Mouse (Mus musculus) kidney, adult 2 months (tissue): ENCODE results near the gene Als2cr12.
"Not testable (repeated sequence)": the region's sequence is repeated elsewhere in the genome, so short reads cannot be mapped to it uniquely, and the experiment has no call there.

Source experiments
- CTCF ChIP-seq: fragments of 200-500 bp; conservative IDR thresholded peaks from 2 replicates; pipeline ENCODE4 v1.5.1; 2011; ENCODE audit warnings: low read depth, mild to moderate bottlenecking, control low read depth, low read length, moderate library complexity, mixed read lengths; ENCODE audit not compliant: insufficient read depth, insufficient read length
- POLR2A ChIP-seq: fragments of 200-500 bp; IDR thresholded peaks from one replicate; pipeline ENCODE4 v1.6.1; 2011; ENCODE audit warnings: low read depth, low read length, control low read depth

- not testable (repeated sequence) for TF ChIP-seq CTCF, POLR2A
Measured at GRCm38 (mm10) chr1:58662671-58663070, 33.1 kb downstream of the Als2cr12 start.
